Mouse (Mus musculus) erythroid progenitor cell, adult 5-6 weeks (primary cell): Measurements from ENCODE around the gene Acot4. TPM values are rescaled to one million over a fixed set of nuclear protein-coding genes. Genes with fewer than 3 reads are reported as not detected.
"Not testable (repeated sequence)": the region's sequence is repeated elsewhere in the genome, so short reads cannot be mapped to it uniquely, and the experiment has no call there.

Source experiments
- ATAC-seq: replicated peaks from 2 replicates; pipeline ENCODE4 v1.8.0; 2016; ENCODE audit warnings: moderate number of reproducible peaks, mild to moderate bottlenecking, moderate TSS enrichment, inconsistent platforms; ENCODE audit not compliant: poor library complexity, low FRiP score, severe bottlenecking
- total RNA-seq, 2 experiments: library from RNA; stranded (forward) in 1 of 2; stranded (reverse) in 1 of 2; fragments of 150-400 nt in 1 of 2; fragments of 186-747, 209-891 nt in 1 of 2; gene quantifications; 2 replicates each; pipeline versions ENCODE4 v1.2.3 to v1.2.4; 2015 to 2017; ENCODE audit warnings: low replicate concordance in 2 of 2

Acot4 gene
- total RNA-seq, 2 experiments from 2014 or later, result not detected

DNA sequence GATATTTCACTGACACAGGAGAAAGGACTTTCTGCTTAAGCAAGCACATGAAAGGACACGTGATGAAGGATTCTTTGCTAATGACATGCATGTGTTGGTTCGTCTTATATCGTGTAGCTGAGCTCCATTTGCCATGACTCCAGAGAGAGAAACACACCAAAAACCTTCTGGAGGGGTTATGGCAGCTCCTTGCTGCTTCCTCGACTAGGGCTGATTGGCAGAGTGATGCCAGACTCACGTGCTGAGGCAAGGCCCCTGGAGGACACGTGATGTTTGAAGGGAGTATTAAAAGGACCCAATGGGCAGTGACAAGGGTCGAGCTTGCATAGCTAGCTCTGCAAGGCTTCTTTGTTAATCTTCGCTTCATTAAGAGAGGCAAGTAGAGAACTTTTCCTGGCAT, 30.1 kb downstream of the Acot4 start:
- ATAC-seq, result no peak

DNA sequence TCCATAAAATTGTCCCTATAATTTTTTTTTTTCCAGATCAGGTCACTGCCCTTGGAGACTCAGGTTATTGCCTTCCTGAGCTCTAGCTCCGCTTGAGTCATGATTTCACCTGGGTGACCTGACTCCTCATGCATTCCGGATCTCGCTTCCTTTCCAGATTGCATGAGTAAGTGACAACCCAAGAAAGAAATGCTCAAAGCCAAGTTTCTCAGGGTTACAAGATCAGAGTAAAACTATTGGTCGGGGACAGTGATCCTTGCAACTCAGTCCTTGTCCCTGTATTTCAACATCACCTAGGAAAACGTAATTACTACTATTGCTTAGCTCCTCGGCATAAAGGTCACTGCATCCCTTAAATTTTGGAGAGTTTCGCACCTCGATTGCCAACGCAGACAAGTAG, 30.8 kb downstream of the Acot4 start, which contains the start of gene Acot5:
Acot5 (plus strand) TSS at position 340 of the 400 bp plus-strand sequence.
- no peak for ATAC-seq

DNA sequence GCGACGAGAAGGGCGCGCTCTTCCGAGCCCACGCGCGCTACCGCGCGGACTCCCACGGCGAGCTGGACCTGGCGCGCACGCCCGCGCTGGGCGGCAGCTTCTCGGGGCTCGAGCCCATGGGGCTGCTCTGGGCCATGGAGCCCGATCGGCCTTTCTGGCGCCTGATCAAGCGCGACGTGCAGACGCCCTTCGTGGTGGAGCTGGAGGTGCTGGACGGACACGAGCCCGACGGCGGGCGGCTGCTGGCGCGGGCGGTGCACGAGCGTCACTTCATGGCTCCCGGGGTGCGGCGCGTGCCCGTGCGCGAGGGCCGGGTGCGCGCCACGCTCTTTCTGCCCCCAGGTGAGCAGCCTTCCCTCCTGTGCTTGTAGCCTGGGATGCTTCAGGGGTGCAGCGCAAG, 31.4 kb downstream of the Acot4 start:
- not testable (repeated sequence) for ATAC-seq

DNA sequence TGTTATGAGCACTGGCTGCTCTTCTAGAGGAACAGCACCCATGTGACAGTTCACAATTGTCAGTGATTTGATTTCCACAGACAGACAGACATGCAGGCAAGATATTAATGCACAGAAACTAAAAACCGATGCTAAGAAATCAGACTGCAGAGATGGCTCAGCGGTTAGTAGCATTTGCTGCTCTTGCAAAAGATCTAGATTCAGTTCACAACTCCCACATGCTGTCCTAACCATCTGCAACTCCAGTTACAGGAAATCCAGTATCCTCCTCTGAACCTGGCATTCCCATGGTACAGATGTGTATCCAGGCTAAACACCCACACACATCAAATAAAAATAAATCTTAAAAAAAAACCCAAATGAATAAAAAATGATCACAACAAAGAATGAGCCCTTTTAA, 33.5 kb downstream of the Acot4 start:
- no peak for ATAC-seq

DNA sequence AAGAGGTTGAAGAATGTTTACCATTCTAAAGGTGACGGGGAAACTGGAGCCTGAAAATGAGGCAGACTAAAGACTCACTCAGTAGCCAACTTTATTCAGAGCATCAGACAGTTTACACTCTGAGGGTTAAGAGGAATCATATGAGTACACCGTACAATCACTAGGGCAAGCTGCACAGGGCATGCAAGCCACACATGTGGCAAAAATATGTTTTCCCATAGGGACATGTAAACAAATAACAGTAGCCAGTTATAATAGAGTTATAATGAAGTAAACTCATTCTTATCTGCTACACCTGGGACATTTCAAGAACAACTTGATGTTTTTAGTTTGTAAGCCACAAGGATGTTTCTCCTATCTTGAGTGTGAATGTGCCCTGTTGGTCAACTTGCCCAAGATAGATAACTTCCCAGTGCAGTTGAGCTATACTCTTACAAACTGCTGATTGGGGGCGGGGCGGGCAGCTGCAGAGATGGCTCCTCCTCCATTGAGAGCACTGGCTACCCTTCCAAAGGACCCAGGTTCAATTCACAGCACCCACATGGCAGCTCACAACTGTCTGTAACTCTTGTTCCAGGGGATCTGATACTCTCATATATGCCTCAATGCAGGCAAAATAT, 39.3 kb downstream of the Acot4 start:
- no peak for ATAC-seq

DNA sequence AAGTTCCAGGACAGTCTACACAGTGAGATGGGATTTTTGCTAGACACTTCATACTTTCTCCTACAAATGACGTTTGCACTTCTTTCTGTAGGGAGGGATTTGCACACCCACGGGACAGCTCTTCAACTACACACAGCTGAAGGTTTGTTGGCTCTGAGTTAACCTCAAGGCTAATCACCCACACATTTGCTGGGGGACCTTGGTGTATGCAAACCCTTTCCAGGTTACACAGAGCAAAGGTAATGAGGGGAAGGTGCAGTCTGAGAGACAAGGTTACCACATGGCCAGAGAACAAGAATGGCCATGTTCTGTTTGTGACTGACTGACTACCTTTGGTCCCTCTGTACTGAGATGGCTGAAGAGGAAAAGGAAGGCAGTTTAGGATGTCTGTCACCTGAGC, 45.7 kb downstream of the Acot4 start:
- ATAC-seq, result no peak

DNA sequence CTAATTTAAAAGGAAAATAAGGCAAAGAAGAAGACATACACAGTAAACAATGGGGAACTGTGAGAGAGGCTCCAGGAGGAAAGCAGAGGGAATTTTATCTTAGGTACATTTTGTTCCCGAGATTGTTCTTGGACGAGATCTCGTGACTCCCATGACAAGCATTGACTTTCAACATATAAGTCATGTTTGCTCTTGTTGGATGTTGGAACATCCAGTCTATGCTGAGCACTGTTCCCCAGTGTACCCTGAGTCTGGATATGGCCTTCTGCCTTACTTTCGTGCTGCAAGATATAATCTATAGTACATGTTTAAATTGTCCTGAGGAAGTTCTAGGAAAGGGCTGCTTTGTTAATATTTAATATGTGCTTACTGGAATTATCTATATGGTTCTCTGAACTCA, 46.4 kb downstream of the Acot4 start:
- ATAC-seq, result no peak

DNA sequence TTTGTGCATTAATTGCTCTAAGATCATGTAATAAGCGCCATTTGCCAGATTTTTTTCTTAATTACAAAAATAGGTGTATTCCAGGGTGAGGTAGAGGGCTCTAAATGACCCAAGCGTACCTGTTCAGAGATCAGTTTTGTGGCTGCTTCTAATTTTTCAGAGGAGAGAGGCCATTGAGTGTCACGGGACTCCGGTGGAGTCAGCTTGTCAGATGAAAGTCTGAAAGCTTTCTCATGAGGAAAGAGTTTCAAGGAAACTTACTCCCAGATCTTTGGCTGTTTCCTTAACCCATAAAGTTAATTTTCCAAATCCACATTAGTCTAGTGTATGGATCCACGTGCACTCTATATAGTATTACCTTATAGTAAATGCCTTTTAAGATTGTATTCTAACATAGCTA, 56.5 kb downstream of the Acot4 start:
- not testable (repeated sequence) for ATAC-seq

Other genes starting within 250 kb of the Acot4 start
- gene Numb, start 116.4 kb upstream of the Acot4 start, total RNA-seq (2015; ENCODE audit: low replicate concordance), result 8.6 and 12.6 TPM in 2 replicates
- gene Numb, start 116.4 kb upstream of the Acot4 start, total RNA-seq (2017; ENCODE audit: low replicate concordance), result 18.7 and 31.4 TPM in 2 replicates
- 6.7 TPM in 1 of 2 replicates, not detected in the other for gene Riox1, start 87.8 kb upstream of the Acot4 start, total RNA-seq (2015; ENCODE audit: low replicate concordance)
- gene Riox1, start 87.8 kb upstream of the Acot4 start, total RNA-seq (2017; ENCODE audit: low replicate concordance), result 2.0 and 2.2 TPM in 2 replicates
- not detected in 2 replicates for gene Heatr4, start 53.5 kb upstream of the Acot4 start, total RNA-seq (2015; ENCODE audit: low replicate concordance)
- gene Heatr4, start 53.5 kb upstream of the Acot4 start, total RNA-seq (2017; ENCODE audit: low replicate concordance), result not detected in 2 replicates
- gene Acot2, start 50.5 kb upstream of the Acot4 start, total RNA-seq (2015; ENCODE audit: low replicate concordance), result 0.72 and 1.3 TPM in 2 replicates
- gene Acot2, start 50.5 kb upstream of the Acot4 start, total RNA-seq (2017; ENCODE audit: low replicate concordance), result 0.53 and 0.77 TPM in 2 replicates
- 2.2 TPM in 1 of 2 replicates, not detected in the other for gene Acot1, start 28.9 kb upstream of the Acot4 start, total RNA-seq (2015; ENCODE audit: low replicate concordance)
- 13.4 TPM in 1 of 2 replicates, not detected in the other for gene Acot1, start 28.9 kb upstream of the Acot4 start, total RNA-seq (2017; ENCODE audit: low replicate concordance)
- not detected in 2 replicates for gene Gm49366, start 556 bp downstream of the Acot4 start, total RNA-seq (2015; ENCODE audit: low replicate concordance)
- not detected in 2 replicates for gene Gm49366, start 556 bp downstream of the Acot4 start, total RNA-seq (2017; ENCODE audit: low replicate concordance)
- gene Acot3, start 13.8 kb downstream of the Acot4 start, total RNA-seq (2015; ENCODE audit: low replicate concordance), result not detected in 2 replicates
- not detected in 2 replicates for gene Acot3, start 13.8 kb downstream of the Acot4 start, total RNA-seq (2017; ENCODE audit: low replicate concordance)
- not detected in 2 replicates for gene Acot5, start 30.9 kb downstream of the Acot4 start, total RNA-seq (2015; ENCODE audit: low replicate concordance)
- not detected in 2 replicates for gene Acot5, start 30.9 kb downstream of the Acot4 start, total RNA-seq (2017; ENCODE audit: low replicate concordance)
- gene Acot6, start 62.3 kb downstream of the Acot4 start, total RNA-seq (2015; ENCODE audit: low replicate concordance), result not detected in 2 replicates
- gene Acot6, start 62.3 kb downstream of the Acot4 start, total RNA-seq (2017; ENCODE audit: low replicate concordance), result 0.13 TPM in 1 of 2 replicates, not detected in the other
- not detected in 2 replicates for gene Dnal1, start 76.0 kb downstream of the Acot4 start, total RNA-seq (2015; ENCODE audit: low replicate concordance)
- 0.08 and 2.2 TPM in 2 replicates for gene Dnal1, start 76.0 kb downstream of the Acot4 start, total RNA-seq (2017; ENCODE audit: low replicate concordance)
- gene Pnma1, start 110.1 kb downstream of the Acot4 start, total RNA-seq (2015; ENCODE audit: low replicate concordance), result 8.4 and 11.9 TPM in 2 replicates
- gene Pnma1, start 110.1 kb downstream of the Acot4 start, total RNA-seq (2017; ENCODE audit: low replicate concordance), result 13.5 and 15.9 TPM in 2 replicates
- 20.9 and 23.5 TPM in 2 replicates for gene Elmsan1, start 180.5 kb downstream of the Acot4 start, total RNA-seq (2015; ENCODE audit: low replicate concordance)
- gene Elmsan1, start 180.5 kb downstream of the Acot4 start, total RNA-seq (2017; ENCODE audit: low replicate concordance), result 29.0 and 51.1 TPM in 2 replicates
- gene Ptgr2, start 246.9 kb downstream of the Acot4 start, total RNA-seq (2015; ENCODE audit: low replicate concordance), result 8.4 and 12.6 TPM in 2 replicates
- gene Ptgr2, start 246.9 kb downstream of the Acot4 start, total RNA-seq (2017; ENCODE audit: low replicate concordance), result 29.3 and 32.6 TPM in 2 replicates